Mouse (Mus musculus) embryonic facial prominence, embryonic 12.5 days (tissue): ENCODE results near the gene Rfpl4. TPM values are rescaled to one million over a fixed set of nuclear protein-coding genes. Genes with fewer than 3 reads are reported as not detected.
A peak's percentile ranks its signal among the peaks of the same experiment; 100 is the strongest.
"Not testable (repeated sequence)": the region's sequence is repeated elsewhere in the genome, so short reads cannot be mapped to it uniquely, and the experiment has no call there.

ENCODE experiments used
- ATAC-seq: fragments of 200-750 bp; cut with Nextera tagmentation; 2 replicates; pipeline ENCODE4 v1.8.0; 2017; ENCODE audit not compliant: insufficient number of reproducible peaks, insufficient read depth, low FRiP score, low TSS enrichment
- H3K27ac ChIP-seq: fragments of 300-500 bp; sonication (generic); 2 replicates; pipeline ENCODE4 v1.5.1; 2016; ENCODE audit warnings: mild to moderate bottlenecking
- H3K27me3 ChIP-seq: fragments of 300-500 bp; sonication (generic); 2 replicates; pipeline ENCODE4 v1.6.1; 2016; ENCODE audit warnings: mild to moderate bottlenecking, moderate library complexity
- H3K36me3 ChIP-seq: fragments of 300-500 bp; sonication (generic); 2 replicates; pipeline ENCODE4 v1.6.1; 2016; ENCODE audit warnings: mild to moderate bottlenecking
- H3K4me1 ChIP-seq: fragments of 300-500 bp; sonication (generic); 2 replicates; pipeline ENCODE4 v1.6.1; 2016
- H3K4me2 ChIP-seq: fragments of 300-500 bp; sonication (generic); replicated peaks from 2 replicates; pipeline ENCODE4 v1.6.1; 2016; ENCODE audit warnings: mild to moderate bottlenecking, moderate library complexity
- H3K4me3 ChIP-seq: fragments of 300-500 bp; sonication (generic); 2 replicates; pipeline ENCODE4 v1.5.1; 2016; ENCODE audit warnings: mild to moderate bottlenecking
- H3K9ac ChIP-seq: fragments of 300-500 bp; sonication (generic); 2 replicates; pipeline ENCODE4 v1.6.1; 2016; ENCODE audit warnings: mild to moderate bottlenecking, moderate library complexity
- H3K9me3 ChIP-seq: fragments of 300-500 bp; sonication (generic); 2 replicates; pipeline ENCODE4 v1.6.1; 2016; ENCODE audit warnings: mild to moderate bottlenecking, moderate library complexity
- WGBS: fragments of 180-500 bp; shearing (Covaris S2); methylation state at CpG from one replicate; pipeline ENCODE4 v1.1.7; 2016; 5-methylcytosine and 5-hydroxymethylcytosine counted together
- polyA plus RNA-seq: library from polyadenylated mRNA; unstranded; fragments of >200 nt; fragmentation: Nextera tagmentation; extraction: Ambion mirVana; gene quantifications from 2 replicates; pipeline ENCODE4 v1.2.1, GENCODE M21; 2016

Rfpl4 gene
- polyA plus RNA-seq = not detected in 2 replicates

GRCm38 (mm10) chr7:5116850-5117249, at the start of gene Rfpl4:
Gene Rfpl4 (minus strand): TSS chr7:5116950.
- Histone ChIP-seq H3K27me3 (no peaks in the 10 kb centered on the region), H3K4me1 (no peaks in the 10 kb centered on the region), H3K36me3 (no peaks in the 10 kb centered on the region), H3K4me3 (no peak within 1 kb of the TSS), H3K27ac (no peak within 1 kb of the TSS), H3K9ac (no peak within 1 kb of the TSS), H3K9me3 (no peaks in the 10 kb centered on the region), H3K4me2 (no peak within 1 kb of the TSS)
- WGBS = 80% methylated on average over 3 of the region's 3 CpGs
- ATAC-seq = no peak

- not testable (repeated sequence) for H3K27ac ChIP-seq
Observed at GRCm38 (mm10) chr7:5149570-5149969, 32.8 kb upstream of the Rfpl4 start, which contains the start of gene Vmn1r55. Gene Vmn1r55 (minus strand): TSS chr7:5149670.

GRCm38 (mm10) chr7:5125549-5126406, 9.0 kb upstream of the Rfpl4 start, which contains the start of gene Rasl2-9:
Gene Rasl2-9 (minus strand): TSS chr7:5125950.
- no peak within 1 kb of the TSS for H3K9ac ChIP-seq
- ATAC-seq = 0 out of 2 replicates have a peak, but pooled peaks have one; percentile 56
- H3K4me2 ChIP-seq = peak within 1 kb of the TSS; percentile 53
- no peaks in the 10 kb centered on the region for H3K27me3 ChIP-seq
- WGBS = 17% methylated on average over 42 of the region's 42 CpGs
- H3K4me3 ChIP-seq = peak within 1 kb of the TSS; percentile 30
- no peaks in the 10 kb centered on the region for H3K4me1 ChIP-seq
- no peaks in the 10 kb centered on the region for H3K36me3 ChIP-seq
- no peak within 1 kb of the TSS for H3K27ac ChIP-seq
- no peaks in the 10 kb centered on the region for H3K9me3 ChIP-seq

More at GRCm38 (mm10) chr7:5149570-5149969, 32.8 kb upstream of the Rfpl4 start, which contains the start of gene Vmn1r55:
- not testable (repeated sequence) for H3K36me3 ChIP-seq, H3K9me3 ChIP-seq, H3K4me3 ChIP-seq, H3K4me1 ChIP-seq, H3K9ac ChIP-seq, ATAC-seq, H3K27me3 ChIP-seq, H3K4me2 ChIP-seq

GRCm38 (mm10) chr7:5125078-5125477, 8.3 kb upstream of the Rfpl4 start:
- WGBS = 88% methylated on average over 8 of the region's 8 CpGs
- no peak for ATAC-seq

GRCm38 (mm10) chr7:5112701-5113100, 4.0 kb downstream of the Rfpl4 start:
- no peak overlapping the region for H3K4me2 ChIP-seq
- no peak overlapping the region for H3K27ac ChIP-seq
- H3K4me1 ChIP-seq = no peaks in the 10 kb centered on the region
- H3K9me3 ChIP-seq = no peaks in the 10 kb centered on the region
- no peak overlapping the region for H3K9ac ChIP-seq
- ATAC-seq = no peak
- no peaks in the 10 kb centered on the region for H3K36me3 ChIP-seq
- 43% methylated on average over 3 of the region's 3 CpGs for WGBS
- H3K27me3 ChIP-seq = no peaks in the 10 kb centered on the region
- H3K4me3 ChIP-seq = no peak overlapping the region

More at GRCm38 (mm10) chr7:5125078-5125477, 8.3 kb upstream of the Rfpl4 start:
- Histone ChIP-seq H3K4me2 (no peak overlapping the region), H3K27ac (no peak overlapping the region), H3K9ac (no peak overlapping the region), H3K4me1 (no peaks in the 10 kb centered on the region), H3K36me3 (no peaks in the 10 kb centered on the region), H3K4me3 (no peak overlapping the region), H3K9me3 (no peaks in the 10 kb centered on the region), H3K27me3 (no peaks in the 10 kb centered on the region)

- no peak overlapping the region for H3K27ac ChIP-seq
- H3K27me3 ChIP-seq = no peaks in the 10 kb centered on the region
- no peaks in the 10 kb centered on the region for H3K36me3 ChIP-seq
- H3K4me2 ChIP-seq = no peak overlapping the region
- no peak overlapping the region for H3K4me3 ChIP-seq
- 76% methylated on average over 8 of the region's 8 CpGs for WGBS
- H3K9ac ChIP-seq = no peak overlapping the region
- H3K9me3 ChIP-seq = no peaks in the 10 kb centered on the region
- H3K4me1 ChIP-seq = no peaks in the 10 kb centered on the region
- no peak for ATAC-seq
Observed at GRCm38 (mm10) chr7:5109301-5109700, 7.4 kb downstream of the Rfpl4 start.

GRCm38 (mm10) chr7:5108272-5108671, 8.5 kb downstream of the Rfpl4 start:
- Histone ChIP-seq H3K9me3 (no peaks in the 10 kb centered on the region), H3K4me2 (no peak overlapping the region), H3K4me1 (no peaks in the 10 kb centered on the region), H3K27ac (no peak overlapping the region), H3K27me3 (no peaks in the 10 kb centered on the region), H3K4me3 (no peak overlapping the region), H3K9ac (no peak overlapping the region), H3K36me3 (no peaks in the 10 kb centered on the region)
- no peak for ATAC-seq
- WGBS = 85% methylated on average over 4 of the region's 4 CpGs

- H3K9me3 ChIP-seq = no peaks in the 10 kb centered on the region
- no peak overlapping the region for H3K27ac ChIP-seq
- peaks cover 17% of the 10 kb centered on the region for H3K36me3 ChIP-seq
- no peaks in the 10 kb centered on the region for H3K27me3 ChIP-seq
- WGBS = 91% methylated on average over 2 of the region's 2 CpGs
- H3K4me2 ChIP-seq = no peak overlapping the region
- no peak overlapping the region for H3K9ac ChIP-seq
- H3K4me1 ChIP-seq = no peaks in the 10 kb centered on the region
- ATAC-seq = no peak
- H3K4me3 ChIP-seq = no peak overlapping the region
Observed at GRCm38 (mm10) chr7:5102564-5102963, 14.2 kb downstream of the Rfpl4 start.

- no peaks in the 10 kb centered on the region for H3K4me1 ChIP-seq
- H3K9me3 ChIP-seq = no peaks in the 10 kb centered on the region
- no peak overlapping the region for H3K9ac ChIP-seq
- H3K36me3 ChIP-seq = peaks cover 29% of the 10 kb centered on the region
- H3K4me3 ChIP-seq = no peak overlapping the region
- ATAC-seq = no peak
- 87% methylated on average over 10 of the region's 10 CpGs for WGBS
- no peaks in the 10 kb centered on the region for H3K27me3 ChIP-seq
- 0 out of 2 replicates have a peak overlapping the region, but pooled peaks have one; percentile 6 for H3K27ac ChIP-seq
- H3K4me2 ChIP-seq = no peak overlapping the region
Observed at GRCm38 (mm10) chr7:5101066-5101663, 15.6 kb downstream of the Rfpl4 start.

- ATAC-seq = no peak
- Histone ChIP-seq H3K4me2 (no peak overlapping the region), H3K4me1 (no peaks in the 10 kb centered on the region), H3K4me3 (no peak overlapping the region), H3K9me3 (no peaks in the 10 kb centered on the region), H3K9ac (no peak overlapping the region), H3K27me3 (no peaks in the 10 kb centered on the region), H3K36me3 (peaks cover 42% of the 10 kb centered on the region), H3K27ac (no peak overlapping the region)
- WGBS = 79% methylated on average over 3 of the region's 3 CpGs
Observed at GRCm38 (mm10) chr7:5099796-5100195, 17.0 kb downstream of the Rfpl4 start.

- Histone ChIP-seq H3K9me3 (no peaks in the 10 kb centered on the region), H3K4me2 (no peak overlapping the region), H3K4me1 (no peaks in the 10 kb centered on the region), H3K27ac (no peak overlapping the region), H3K27me3 (no peaks in the 10 kb centered on the region), H3K36me3 (peaks cover 53% of the 10 kb centered on the region), H3K9ac (no peak overlapping the region), H3K4me3 (no peak overlapping the region)
- 89% methylated on average over 5 of the region's 5 CpGs for WGBS
- ATAC-seq = no peak
Observed at GRCm38 (mm10) chr7:5098769-5099168, 18.0 kb downstream of the Rfpl4 start.
